Comparison of ENCODE assay signal across 14 mouse cellular contexts in the genomic region with DNA sequence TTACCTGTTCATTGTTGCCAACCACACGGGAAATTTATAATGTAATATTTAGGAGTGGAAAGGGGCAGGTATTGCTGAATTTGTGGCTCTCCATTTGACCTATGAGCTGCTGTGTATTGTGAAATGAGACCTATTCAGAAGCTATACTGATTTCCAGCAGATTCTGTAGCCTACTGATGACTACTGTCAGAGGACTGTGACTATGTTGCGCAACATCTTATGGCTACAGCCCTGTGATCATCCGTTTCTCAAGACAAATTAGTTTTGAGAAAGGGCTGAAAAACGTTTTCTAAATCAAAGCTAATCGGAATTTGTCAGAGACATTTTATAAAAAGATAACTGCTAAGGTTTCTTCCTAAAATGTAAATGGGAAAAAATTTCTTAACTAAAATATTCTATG.
"Had no signal": no experiment of that assay in that cellular context is flagged by ENCODE, and none has a peak within 500 bp of the region (broad histone marks: within the 10 kb centered on the region; RNA-seq: fewer than 3 reads in every experiment).

No protein-coding gene starts in this region.

- H3K4me3 ChIP-seq: midbrain, embryonic 10.5 days; midbrain, embryonic 12.5 days; neural tube, embryonic 12.5 days had no signal

- H3K36me3 ChIP-seq: midbrain, embryonic 10.5 days; midbrain, embryonic 12.5 days; neural tube, embryonic 12.5 days had no signal

- H3K27me3 ChIP-seq: midbrain, embryonic 12.5 days; neural tube, embryonic 12.5 days had no signal

- H3K4me2 ChIP-seq: lung, embryonic 14.5 days; midbrain, embryonic 12.5 days; neural tube, embryonic 12.5 days had no signal

- DNase-seq: lung, adult 18-20 months; lung, embryonic 14.5 days; lung, postnatal 10 days; lung, postnatal 4 days; midbrain, embryonic 14.5 days; right cerebral cortex, postnatal 14 days; right cerebral cortex, postnatal 4 days; spleen, adult 18-20 months; thymus, adult 18-20 months; thymus, postnatal 14 days; thymus, postnatal 36 days had no signal
